10 mouse cellular contexts compared by ENCODE assay signal in the genomic region with DNA sequence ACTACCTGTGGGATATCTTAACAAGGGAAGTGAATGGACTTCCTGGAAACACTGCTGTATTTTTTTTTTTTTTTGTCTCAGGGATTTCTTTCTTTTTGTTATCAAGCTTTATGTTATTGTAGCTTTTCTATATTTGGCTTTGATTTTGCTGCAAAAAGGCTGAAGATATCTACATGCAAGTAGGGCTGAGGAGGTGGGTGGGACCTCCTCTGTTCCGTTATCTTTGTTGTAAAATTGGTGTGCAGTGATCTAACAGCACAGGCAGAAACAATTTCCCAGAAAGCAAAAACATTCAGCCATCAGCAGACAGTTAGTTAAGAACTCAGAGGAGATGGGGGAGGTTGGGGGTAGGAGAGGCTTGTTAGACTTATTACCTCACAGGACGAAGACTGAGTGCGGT.
"Had no signal": no experiment of that assay in that cellular context is flagged by ENCODE, and none has a peak within 500 bp of the region (broad histone marks: within the 10 kb centered on the region; RNA-seq: fewer than 3 reads in every experiment).

No protein-coding gene starts in this region.

- DNase-seq: kidney, adult 9 months; kidney, postnatal 36 days; layer of hippocampus, adult 9-11 months; layer of hippocampus, postnatal 36 days; lung, adult 18-20 months; spleen, adult 18-20 months; thymus, adult 2 months; thymus, postnatal 25 days had no signal

- ATAC-seq: liver, embryonic 12.5 days; midbrain, embryonic 16.5 days had no signal
